Mouse (Mus musculus): ENCODE results near the gene Itfg2.

Gene Itfg2

DNA sequence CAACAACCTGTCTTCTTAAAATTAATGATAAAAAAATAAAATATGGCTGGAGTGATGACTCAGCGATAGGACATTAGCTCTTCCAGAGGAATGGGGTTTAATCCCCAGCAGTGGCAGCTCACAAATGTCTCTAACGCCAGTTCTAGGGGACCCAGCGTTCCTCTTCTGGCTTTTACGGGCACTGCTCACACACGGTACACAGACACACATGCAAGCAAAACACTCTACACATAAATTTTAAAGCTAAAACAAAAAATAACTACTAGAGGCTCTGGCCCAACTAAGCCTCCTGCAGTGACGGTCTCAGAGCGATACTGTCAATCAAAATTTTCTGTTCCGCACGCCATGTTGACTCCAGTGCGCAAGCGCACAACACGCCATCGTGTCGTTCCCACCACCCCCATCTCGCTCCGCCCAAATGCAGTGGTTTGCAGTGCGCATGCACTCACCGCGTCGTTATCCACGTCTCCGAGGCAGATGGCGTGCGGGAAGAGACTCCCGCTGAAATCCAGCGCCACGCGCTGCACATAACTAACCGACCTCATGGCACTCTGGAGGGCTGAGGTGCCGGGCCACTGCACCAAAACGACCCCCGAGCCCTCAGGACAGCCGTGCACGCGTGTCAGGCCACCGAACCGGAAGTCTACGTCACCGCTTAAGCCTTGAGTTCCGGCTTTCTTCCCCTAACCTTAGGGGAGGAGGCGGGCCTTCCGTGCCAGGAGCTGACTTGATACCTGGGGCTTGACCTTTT is at the start of gene Itfg2:
Itfg2 (minus strand) TSS at position 663 of the 751 bp plus-strand sequence.
- in situ Hi-C loops (cut with MboI, MseI), result no loop called here

DNA sequence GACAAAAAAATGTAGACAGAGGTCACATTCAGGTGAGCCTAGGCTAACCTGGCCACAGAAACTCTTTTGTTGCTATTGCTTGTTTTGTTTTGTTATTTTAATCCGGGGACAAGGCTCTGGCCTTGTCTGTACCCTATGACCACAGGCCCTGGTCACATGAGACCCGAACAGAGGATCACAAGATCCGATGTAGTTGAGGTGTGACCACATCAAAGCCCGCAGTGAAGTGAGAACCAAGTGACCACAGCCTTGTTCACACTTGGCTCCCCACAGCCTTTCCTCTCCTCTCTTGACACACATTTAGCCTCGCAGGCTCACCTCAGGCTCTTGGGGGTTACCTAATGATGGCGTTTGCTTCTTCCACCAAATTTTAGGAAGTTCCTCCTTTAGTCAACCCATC is 49.4 kb upstream of the Itfg2 start:
- in situ Hi-C loops (cut with MboI, MseI), result no loop called here

DNA sequence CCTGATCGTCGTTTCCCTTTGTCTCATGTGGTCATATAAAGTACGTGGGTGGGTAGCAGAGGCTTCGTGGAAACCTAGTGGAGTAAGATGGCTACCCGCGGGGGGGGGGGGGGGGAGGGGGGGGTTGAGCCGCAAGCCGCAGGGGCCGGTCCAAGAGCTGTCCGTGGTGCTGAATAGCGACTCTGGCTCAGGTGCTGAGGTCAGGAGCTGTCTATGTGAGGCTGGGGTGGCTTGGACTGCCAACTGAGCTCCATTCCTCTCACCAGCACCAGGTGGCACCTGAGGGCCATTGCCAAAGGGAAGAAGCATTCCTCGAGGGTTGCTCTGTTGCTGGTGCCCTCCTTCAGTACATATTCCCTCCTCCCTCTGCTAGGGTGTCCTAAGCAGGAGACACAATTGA is 44.7 kb upstream of the Itfg2 start:
- in situ Hi-C loops (cut with MboI, MseI), result no loop called here

DNA sequence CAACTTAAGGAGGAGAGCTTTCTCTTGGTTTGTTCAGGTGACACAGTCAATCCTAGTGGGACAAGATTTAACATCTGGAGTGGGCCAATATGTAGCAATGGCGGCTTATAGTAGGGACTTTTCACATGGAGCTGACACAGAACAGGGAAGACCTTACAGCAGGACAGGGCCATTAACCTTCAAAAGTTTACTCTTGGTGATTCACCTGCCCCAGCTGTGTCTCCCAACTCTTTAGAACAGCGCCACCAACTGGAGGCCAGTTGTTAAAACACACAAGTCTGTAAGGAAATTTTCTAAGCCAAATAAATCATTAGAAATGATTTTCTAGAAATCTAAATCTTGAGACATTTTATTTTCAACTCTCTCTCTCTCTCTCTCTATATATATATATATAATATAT is 42.6 kb upstream of the Itfg2 start:
- in situ Hi-C loops (cut with MboI, MseI), result no loop called here

DNA sequence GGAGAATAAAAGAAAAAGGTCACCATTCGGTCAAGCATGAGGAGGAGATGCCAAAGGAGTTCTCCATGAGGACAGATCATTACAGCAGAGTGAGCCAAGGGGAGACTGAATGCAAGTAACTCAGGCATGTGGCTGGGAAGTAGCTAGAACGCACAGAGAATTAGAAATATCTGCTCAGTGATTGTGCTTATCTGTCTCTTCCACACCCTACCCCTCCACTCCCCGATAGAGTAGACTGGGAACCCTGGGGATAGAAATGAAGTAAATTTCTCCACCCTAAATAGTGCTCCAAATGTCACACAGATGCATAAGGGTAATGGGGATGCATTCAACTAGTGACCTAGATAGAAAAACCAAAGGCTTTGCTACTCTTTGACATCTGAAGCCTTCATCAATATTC is 41.8 kb upstream of the Itfg2 start:
- in situ Hi-C loops (cut with MboI, MseI), result no loop called here

DNA sequence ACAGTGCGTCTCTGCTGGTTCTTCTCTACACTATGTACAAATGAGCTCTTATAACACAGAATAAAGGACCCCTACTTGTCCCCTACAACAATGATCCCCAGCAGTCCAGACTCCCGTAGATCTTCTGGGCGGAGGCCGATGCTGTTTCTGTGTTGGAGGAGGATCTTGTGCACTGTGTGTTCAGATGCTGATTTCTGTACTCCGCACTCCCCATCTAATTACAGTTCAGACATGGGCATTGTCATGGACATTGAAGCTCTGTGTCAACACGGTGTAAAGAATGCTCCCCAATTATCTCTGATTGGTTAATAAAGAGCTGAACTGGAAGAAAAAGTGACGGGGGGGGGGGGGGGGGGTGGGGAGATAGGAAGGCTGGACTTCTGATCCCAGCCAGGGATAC is 41.3 kb upstream of the Itfg2 start:
- in situ Hi-C loops (cut with MboI, MseI), result no loop called here

DNA sequence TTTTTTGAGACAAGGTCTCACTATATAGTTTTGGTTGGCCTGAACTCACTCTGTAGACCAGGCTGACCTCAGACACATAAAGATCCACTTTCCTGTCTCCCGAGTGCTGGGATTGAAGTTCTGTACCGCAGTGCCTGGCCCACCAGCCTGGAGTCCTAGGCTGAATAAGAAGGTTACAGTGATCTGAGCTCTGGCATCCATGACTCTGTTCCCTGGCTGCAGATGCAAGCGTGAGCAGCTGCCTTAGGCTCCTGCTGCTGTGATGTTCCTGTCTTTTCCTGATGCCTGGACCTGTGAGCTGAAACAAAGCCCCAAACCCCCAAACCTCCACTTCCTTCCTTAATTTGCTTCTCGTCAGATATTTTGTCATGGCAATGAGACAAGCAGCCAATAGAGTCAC is 40.3 kb upstream of the Itfg2 start:
- in situ Hi-C loops (cut with MboI, MseI), result no loop called here

DNA sequence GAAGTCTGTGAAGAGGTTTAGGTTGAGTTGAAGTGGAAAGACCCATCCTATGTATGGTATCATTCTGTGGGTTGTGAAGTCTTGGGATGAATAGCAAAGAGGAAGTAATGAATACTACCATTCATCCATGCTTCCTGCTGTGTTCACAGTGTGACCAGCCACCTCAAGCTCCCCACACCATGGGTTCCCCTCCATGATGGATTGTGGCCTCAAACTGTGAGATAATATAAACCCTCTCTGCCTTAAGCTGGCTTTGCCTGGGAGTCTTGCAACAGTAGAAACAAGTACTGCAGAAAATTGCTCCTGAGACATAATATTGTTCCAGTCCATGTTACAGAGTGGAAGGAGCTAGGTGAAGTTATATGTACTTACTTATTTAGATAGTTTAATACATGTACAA is 36.9 kb upstream of the Itfg2 start:
- in situ Hi-C loops (cut with MboI, MseI), result no loop called here

DNA sequence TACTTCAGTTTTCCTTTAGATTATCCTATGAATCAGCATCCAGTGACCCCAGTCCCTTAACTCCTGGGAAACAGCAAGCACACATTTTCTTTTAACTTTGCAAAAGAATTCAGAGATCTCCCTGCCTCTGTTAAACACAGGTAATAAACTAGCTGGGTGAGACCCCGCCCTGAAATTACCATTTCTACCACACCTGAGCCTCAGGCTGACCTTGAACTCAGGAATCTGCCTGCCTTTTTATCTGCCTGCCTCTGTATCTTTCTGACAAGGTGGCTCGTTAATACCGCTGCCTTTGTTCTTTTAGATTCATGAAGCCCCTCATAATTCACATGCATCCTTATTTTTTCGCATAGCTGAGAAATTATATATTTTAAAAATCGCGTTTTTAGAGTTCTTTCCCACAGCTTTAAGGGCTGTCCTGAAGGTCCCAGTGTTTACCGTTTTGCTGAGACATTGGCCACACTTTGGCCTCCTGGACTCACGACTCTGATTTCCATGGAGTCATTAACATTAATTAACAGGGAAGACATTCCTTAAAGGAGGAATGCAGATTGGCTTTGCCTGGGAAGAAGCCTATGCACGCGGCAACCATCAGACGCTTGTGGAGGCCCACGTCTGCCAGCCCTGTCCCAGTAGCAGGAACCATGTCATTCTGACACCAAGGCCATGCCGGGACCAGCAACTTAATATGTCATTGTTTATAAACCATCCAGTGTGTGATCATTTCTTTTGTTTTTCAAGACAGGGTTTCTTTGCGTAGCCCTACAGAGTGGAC is 36.2 kb upstream of the Itfg2 start:
- in situ Hi-C loops (cut with MboI, MseI), result no loop called here

DNA sequence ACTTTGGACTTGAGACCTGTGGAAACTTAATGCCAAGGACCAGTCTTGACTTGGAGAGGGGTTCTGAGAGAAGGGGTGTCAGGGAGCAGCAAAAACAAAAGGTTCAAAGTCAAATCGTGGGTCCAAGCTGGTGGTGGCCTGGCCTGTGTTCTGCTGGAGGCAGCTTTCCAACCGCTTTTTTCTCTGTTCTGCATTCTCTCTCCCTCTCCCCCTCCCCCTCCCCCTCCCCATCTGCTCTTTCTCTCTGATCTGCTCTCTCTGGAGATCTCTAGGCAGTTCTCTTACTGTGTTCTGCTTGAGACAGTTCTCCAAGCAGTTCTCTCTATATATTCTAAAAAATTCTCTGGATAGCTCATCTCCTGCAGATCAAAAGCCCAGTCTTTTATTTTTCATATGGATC is 35.6 kb upstream of the Itfg2 start:
- in situ Hi-C loops (cut with MboI, MseI), result no loop called here

DNA sequence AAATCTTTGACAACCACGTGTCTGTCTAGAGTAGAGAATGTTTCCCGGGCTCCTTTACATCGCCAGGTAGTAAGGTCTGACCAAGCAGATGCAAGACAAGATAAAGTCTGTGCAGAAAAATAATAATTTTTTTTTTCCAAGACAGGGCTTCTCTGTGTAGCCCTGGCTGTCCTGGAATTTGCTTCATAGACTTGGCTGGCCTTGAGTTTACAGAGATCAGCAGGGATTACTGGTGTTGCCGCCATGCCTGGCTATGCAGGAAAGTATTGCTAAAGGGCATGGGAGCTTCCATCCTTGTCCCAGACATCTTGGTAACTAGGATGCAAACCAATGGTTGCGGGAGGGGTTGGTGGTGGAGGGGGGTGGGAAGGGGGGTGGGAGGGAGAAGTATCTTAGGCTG is 32.5 kb upstream of the Itfg2 start:
- in situ Hi-C loops (cut with MboI, MseI), result no loop called here

DNA sequence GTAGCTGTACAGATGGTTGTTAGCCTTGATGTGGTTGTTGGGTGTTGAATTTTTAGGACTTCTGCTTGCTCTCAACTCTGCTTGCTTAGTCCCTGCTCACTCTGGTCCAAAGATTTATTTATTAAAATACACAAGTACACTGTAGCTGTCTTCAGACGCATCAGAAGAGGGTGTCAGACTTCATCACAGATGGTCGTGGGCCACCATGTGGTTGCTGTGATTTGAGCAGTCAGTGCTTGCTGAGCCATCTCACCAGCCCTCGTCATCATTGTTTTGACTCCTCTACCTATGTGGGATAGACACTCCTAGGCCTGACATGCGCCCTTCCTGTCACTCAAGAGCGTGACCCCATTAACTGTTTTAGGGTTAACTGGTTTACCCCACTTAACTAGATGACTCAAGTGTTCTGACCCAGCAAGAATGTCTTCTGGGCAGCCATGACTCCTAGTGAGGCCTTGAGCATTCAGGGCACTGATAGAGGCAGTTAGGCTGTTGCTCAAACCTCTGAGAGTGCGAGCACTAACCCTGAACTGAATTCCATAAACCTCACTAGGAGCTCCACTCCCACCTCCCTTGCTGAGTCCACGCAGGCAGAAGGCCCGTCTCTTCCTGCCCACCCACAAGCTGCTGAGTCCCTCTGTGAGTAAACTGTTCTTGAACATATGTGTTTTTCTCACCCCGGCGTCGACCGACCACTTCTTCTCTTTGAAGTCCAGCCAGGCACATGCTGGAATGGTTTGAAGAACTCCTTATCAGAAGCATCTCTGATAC is 31.3 kb upstream of the Itfg2 start:
- in situ Hi-C loops (cut with MboI, MseI), result no loop called here

DNA sequence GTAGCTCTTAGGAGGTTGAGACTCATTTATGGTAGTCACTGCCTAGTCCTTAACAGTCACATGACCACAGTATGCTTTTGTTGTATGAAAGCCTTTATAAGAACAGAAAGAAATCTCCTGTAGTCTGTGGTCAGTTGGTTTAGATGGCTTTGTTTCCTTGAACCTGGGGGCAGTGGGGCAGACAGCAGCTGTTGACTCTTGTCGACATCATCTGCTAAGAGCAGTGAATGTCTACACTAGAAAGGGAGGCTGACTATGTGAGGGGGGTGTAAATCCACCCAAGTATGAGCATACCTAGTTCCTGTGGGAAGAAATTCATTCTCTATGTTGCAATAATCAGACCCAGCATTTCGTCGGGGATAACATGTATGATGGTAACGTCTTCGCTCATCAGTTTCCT is 22.3 kb upstream of the Itfg2 start:
- in situ Hi-C loops (cut with MboI, MseI), result no loop called here

DNA sequence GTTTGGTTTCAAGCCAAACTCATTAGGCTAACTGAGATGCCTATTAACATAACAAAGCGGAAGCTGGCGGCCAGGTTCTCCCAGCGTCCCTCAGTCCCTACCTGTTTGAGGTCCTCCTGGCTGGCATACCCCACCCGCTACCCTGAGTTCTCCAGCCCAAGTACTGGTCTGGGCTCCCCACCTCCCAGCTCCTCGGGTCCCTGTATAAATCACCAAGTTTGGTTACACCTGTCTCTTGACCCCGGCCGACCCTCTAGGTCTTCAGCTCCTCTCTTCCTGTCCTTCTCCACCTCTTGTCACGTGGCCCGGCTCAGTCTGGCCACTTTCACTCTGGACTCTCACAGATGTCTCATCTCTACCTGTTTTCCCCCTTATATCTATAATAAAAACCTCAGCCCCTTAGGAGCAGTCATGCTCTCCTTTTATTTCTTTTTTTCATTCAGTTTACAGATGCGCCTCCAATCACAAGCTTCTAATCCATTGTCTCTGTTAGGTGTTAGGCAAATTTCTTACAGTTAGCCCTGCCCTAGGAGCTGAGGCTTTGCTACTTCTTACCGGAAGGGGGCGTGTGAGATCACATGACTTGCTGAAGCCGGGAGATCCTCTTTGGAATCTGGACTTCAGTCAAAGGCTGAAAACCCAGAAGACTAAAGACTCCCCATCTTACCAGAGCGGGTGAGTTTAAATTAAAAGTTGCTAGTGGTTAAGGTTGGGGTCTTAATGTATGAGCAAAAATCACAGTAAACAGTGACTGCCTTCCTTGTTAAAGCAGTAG is 21.2 kb upstream of the Itfg2 start:
- in situ Hi-C loops (cut with MboI, MseI), result no loop called here

DNA sequence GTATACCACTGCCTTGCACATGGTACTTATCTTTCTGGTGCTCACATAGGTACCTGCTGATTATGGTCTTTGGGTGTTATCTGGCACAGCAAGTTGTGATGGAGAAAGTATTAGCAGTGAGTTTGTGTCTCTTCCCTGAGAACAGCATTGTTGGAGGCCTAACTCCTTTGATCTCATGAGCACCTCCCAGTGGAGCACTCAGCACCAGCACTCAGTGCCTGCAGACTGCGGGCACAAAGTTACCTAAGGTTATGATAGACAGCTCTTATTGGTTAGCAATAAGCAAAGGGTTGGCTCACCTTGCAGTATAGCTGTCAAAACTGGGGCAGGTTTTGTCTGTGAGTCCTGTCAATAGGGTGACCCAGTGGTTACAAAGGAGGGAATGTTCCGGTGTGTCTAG is 15.5 kb upstream of the Itfg2 start:
- in situ Hi-C loops (cut with MboI, MseI), result no loop called here

DNA sequence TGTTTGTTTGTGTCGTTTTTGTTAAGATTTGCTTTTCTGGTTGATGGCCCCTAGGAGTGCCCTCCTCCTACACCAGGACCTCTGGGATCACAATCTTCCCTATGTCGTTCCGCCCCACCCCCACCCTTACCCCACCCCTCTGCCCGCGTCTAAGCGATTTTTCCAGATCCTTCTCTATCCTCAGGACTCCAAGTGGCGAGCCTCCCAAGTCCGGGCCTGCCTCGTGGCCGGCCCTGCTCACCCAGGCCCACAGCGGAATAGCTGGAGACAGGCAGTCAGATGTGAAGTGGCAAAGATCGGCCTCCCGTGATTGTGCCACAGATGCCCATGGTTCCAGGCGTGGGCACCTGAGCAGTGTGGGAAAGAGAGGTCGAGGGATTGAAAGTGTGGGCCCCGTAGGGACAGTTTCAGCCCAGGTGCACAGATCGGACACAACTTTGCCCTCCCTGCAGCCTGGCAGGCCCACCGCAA is 14.2 kb upstream of the Itfg2 start:
- in situ Hi-C loops (cut with MboI, MseI), result no loop called here

DNA sequence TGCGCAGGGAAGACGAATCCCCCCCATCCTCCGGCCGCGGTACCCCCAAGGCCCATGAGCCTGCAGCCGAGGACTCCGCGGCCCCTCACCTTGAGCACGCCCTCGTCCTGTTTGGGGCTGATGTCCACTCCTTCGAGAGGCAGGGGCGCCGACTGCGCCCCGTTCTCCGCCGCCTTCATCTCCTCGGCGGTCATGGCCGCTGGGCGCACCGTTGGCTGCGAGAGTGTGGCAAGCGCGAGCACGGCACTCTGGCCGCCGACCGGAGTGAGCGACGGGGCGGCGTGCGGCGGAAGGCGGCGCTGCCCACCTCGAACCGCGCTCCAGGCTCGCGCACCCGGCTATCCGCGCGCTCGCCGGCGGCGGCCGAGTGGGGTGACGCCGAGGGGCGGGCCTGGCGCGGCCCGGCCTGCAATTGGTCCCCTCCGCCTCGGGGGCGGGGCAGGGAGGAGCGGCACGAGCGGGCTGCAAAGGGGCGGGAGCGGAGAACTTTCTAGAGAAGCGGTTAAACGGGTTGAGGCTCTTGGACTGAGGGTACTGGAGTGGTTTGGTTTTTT is 13.7 kb upstream of the Itfg2 start, which contains the start of gene Fkbp4:
Fkbp4 (minus strand) TSS at position 361 of the 554 bp plus-strand sequence.
- in situ Hi-C loops (cut with MboI, MseI), result no loop called here

DNA sequence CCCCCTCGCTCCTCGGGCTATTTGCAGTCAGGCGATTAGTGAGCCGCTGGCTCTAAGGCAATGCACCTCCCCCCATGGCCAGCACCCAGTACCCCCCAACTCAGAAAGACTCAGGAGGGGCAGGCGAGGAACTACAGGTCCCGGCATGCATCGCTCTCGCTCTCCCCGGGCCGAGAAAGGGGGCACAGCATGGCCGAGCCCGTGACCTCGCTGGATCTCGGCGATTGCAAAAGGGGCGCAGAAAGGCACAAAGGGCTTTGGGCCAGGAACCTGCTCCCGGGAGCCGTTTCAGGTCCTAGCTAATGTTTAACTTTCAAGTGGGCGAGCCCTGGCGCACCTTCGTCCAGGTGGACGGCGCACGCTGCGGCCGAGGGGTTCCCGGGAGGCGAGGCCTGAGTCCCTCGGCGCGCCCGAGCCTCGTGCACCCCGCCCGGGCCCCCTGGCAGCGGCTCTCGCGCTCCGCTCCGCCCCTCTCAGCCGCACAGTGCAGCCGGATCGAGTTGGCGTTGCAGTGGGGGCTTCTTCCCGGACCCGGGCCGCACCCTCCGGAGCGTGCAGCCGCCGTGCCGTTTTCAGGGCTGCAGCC is 13.1 kb upstream of the Itfg2 start:
- in situ Hi-C loops (cut with MboI, MseI), result no loop called here

DNA sequence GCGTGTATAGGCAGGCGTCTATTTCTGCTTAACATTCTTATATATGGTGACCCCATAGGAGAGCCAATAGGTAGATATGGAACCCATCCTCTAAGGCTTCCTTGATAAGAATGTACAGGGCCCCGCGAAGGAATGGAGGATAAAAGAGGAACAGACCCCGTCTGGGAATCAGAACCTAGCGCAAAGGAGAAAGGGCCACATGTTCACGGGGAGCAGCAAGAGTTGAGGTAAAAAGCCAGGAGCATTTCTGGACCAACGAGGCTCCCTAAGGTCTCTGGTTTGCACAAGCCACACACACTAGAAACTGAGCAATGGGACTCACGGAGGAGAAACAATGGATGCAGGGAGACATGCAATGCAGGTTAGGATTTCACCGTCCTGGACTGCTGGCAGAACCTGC is 12.6 kb upstream of the Itfg2 start:
- in situ Hi-C loops (cut with MboI, MseI), result no loop called here

DNA sequence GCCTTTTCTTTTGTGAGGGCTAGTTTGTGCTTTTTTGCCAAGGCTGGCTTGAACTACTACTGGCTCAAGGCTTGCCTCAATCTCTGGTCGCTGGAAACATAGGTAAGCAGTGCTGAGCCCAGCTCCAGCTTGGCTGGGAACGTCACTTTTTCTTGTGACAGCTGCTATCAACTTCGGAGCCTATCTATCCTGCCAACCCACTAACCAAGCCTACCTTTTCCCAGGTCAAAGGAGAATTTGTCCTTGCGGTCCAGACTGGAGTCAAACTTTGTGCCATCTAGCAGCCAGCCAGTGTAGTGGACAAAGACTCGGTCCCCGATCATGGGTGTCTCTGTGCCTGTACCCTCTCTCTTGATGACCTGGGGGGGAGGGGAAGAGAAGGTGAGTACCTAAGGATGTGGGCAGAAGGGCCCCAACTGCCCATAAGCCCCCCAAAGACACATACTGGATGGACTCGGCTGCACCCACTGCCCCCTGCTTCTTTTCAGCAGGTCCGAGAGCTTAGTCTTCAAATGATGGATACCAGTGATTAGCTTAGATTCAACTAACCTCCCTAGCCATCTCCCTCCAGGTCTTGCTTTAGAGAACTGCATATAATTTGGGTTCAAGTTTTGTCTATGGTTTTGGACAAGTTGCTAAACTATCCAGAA is 11.8 kb upstream of the Itfg2 start:
- in situ Hi-C loops (cut with MboI, MseI), result no loop called here

All from regulatory T cell (primary cell).